Mouse (Mus musculus) liver, adult 2 months (tissue): ENCODE measurements at regions not wholly inside any gene's neighbourhood (a gene's known extent, or its start where the extent isn't known, plus 50 kb on each side); places are given as distances from the start of the nearest gene placed in this dataset.

Experiments
- DNase-seq: peaks from one replicate; pipeline ENCODE4 v3.0.0-alpha.2; 2011; ENCODE audit warnings: low read depth, low spot score; ENCODE audit errors: extremely low read depth
- H3K27ac ChIP-seq: fragments of 200-500 bp; replicated peaks from 2 replicates; pipeline ENCODE4 v1.5.1; 2012; ENCODE audit warnings: low read depth, mild to moderate bottlenecking, control low read depth, inconsistent platforms, low read length; ENCODE audit not compliant: insufficient read depth
- H3K27me3 ChIP-seq: fragments of 200-500 bp; 2 replicates; pipeline ENCODE4 v1.6.1; 2012; ENCODE audit warnings: mild to moderate bottlenecking, moderate library complexity, low read length, inconsistent platforms; ENCODE audit not compliant: control insufficient read depth, insufficient read depth
- H3K36me3 ChIP-seq: fragments of 200-500 bp; 2 replicates; pipeline ENCODE4 v1.6.1; 2012; ENCODE audit warnings: low read length, inconsistent platforms; ENCODE audit not compliant: control insufficient read depth, insufficient read depth
- H3K4me1 ChIP-seq: fragments of 200-500 bp; 2 replicates; pipeline ENCODE4 v1.6.1; 2011; ENCODE audit warnings: low read length; ENCODE audit not compliant: control insufficient read depth, insufficient read depth
- H3K4me3 ChIP-seq: fragments of 200-500 bp; 2 replicates; pipeline ENCODE4 v1.5.1; 2011; ENCODE audit warnings: low read depth, mild to moderate bottlenecking, control low read depth, low read length, moderate library complexity; ENCODE audit not compliant: insufficient read depth
- H3K79me2 ChIP-seq: fragments of 200-500 bp; 2 replicates; pipeline ENCODE4 v1.6.1; 2012; ENCODE audit warnings: inconsistent platforms, mild to moderate bottlenecking, low read length, moderate library complexity; ENCODE audit not compliant: control insufficient read depth, insufficient read depth
- H3K9ac ChIP-seq: fragments of 200-500 bp; 2 replicates; pipeline ENCODE4 v1.6.1; 2012; ENCODE audit warnings: low read depth, mild to moderate bottlenecking, control low read depth, inconsistent platforms, low read length
- CTCF ChIP-seq: fragments of 200-500 bp; IDR thresholded peaks from 2 replicates; pipeline ENCODE4 v1.5.1; 2011; ENCODE audit warnings: low read depth, low read length, control low read depth
- POLR2A ChIP-seq: fragments of 200-500 bp; IDR thresholded peaks from 2 replicates; pipeline ENCODE4 v1.6.1; 2011; ENCODE audit warnings: low read length, control low read depth; ENCODE audit not compliant: insufficient read depth; ENCODE audit errors: extremely low read depth
- WGBS: fragments of 180-500 bp; shearing (Covaris S2); methylation state at CpG from one replicate; pipeline ENCODE4 v1.1.7; 2018; 5-methylcytosine and 5-hydroxymethylcytosine counted together

GRCm38 (mm10) chr13:107810060-107810801 lies 234.0 kb upstream of the Smim15 start:
- Histone ChIP-seq H3K36me3 (no peaks in the 10 kb centered on the region), H3K79me2 (peaks cover 11% of the 10 kb centered on the region; the same call in 1 of the 2 replicates), H3K4me1 (peaks cover 4% of the 10 kb centered on the region), H3K4me3 (no peak overlapping the region), H3K9ac (no peak overlapping the region), H3K27me3 (no peaks in the 10 kb centered on the region), H3K27ac (no peak overlapping the region)
- peak; percentile 31 for DNase-seq
- WGBS: 56% methylated on average over 9 of the region's 9 CpGs
- no peak for TF ChIP-seq CTCF

GRCm38 (mm10) chr13:107808961-107809360 lies 235.3 kb upstream of the Smim15 start:
- WGBS: 85% methylated on average over 2 of the region's 2 CpGs
- no peak overlapping the region for H3K9ac ChIP-seq
- TF ChIP-seq CTCF: no peak
- no peak for TF ChIP-seq POLR2A
- no peaks in the 10 kb centered on the region for H3K27me3 ChIP-seq
- peaks cover 16% of the 10 kb centered on the region for H3K79me2 ChIP-seq
- no peak for DNase-seq
- H3K4me3 ChIP-seq: no peak overlapping the region
- H3K27ac ChIP-seq: no peak overlapping the region
- H3K36me3 ChIP-seq: no peaks in the 10 kb centered on the region
- H3K4me1 ChIP-seq: peaks cover 4% of the 10 kb centered on the region

- peak; percentile 23 for DNase-seq
- peaks cover 20% of the 10 kb centered on the region for H3K79me2 ChIP-seq
- H3K4me3 ChIP-seq: no peak overlapping the region
- WGBS: 100% methylated on average over 1 of the region's 1 CpGs
- H3K36me3 ChIP-seq: no peaks in the 10 kb centered on the region
- no peak overlapping the region for H3K9ac ChIP-seq
- H3K4me1 ChIP-seq: no peaks in the 10 kb centered on the region
- no peak overlapping the region for H3K27ac ChIP-seq
- no peaks in the 10 kb centered on the region for H3K27me3 ChIP-seq
- TF ChIP-seq POLR2A (no peak), CTCF (peak; percentile 26; the same call in 1 of the 2 replicates)
Measured at GRCm38 (mm10) chr13:107804418-107804817, 239.8 kb upstream of the Smim15 start.

GRCm38 (mm10) chr13:107799199-107799945 lies 244.9 kb upstream of the Smim15 start:
- no peak for DNase-seq
- 66% methylated on average over 13 of the region's 13 CpGs for WGBS
- Histone ChIP-seq H3K27me3 (no peaks in the 10 kb centered on the region), H3K27ac (no peak overlapping the region), H3K36me3 (no peaks in the 10 kb centered on the region), H3K4me3 (no peak overlapping the region), H3K4me1 (peaks cover 2% of the 10 kb centered on the region; the same call in 1 of the 2 replicates), H3K9ac (no peak overlapping the region), H3K79me2 (peaks cover 25% of the 10 kb centered on the region)
- TF ChIP-seq POLR2A (no peak), CTCF (no peak)

GRCm38 (mm10) chr13:107798144-107798543 lies 246.1 kb upstream of the Smim15 start:
- no peaks in the 10 kb centered on the region for H3K36me3 ChIP-seq
- peaks cover 2% of the 10 kb centered on the region; the same call in 1 of the 2 replicates for H3K4me1 ChIP-seq
- H3K9ac ChIP-seq: no peak overlapping the region
- 25% methylated on average over 7 of the region's 7 CpGs for WGBS
- H3K79me2 ChIP-seq: peaks cover 28% of the 10 kb centered on the region; the same call in 1 of the 2 replicates
- DNase-seq: peak; percentile 41
- no peak for TF ChIP-seq POLR2A
- no peak for TF ChIP-seq CTCF
- no peak overlapping the region for H3K27ac ChIP-seq
- no peaks in the 10 kb centered on the region for H3K27me3 ChIP-seq
- no peak overlapping the region for H3K4me3 ChIP-seq
